Mouse (Mus musculus): ENCODE results near the gene Med18. TPM values are rescaled to one million over a fixed set of nuclear protein-coding genes. Genes with fewer than 3 reads are reported as not detected.
A peak's percentile ranks its signal among the peaks of the same experiment; 100 is the strongest.

The Med18 gene
- polyA plus RNA-seq, 1 experiment from 2014 or later = 17.9 TPM

DNA sequence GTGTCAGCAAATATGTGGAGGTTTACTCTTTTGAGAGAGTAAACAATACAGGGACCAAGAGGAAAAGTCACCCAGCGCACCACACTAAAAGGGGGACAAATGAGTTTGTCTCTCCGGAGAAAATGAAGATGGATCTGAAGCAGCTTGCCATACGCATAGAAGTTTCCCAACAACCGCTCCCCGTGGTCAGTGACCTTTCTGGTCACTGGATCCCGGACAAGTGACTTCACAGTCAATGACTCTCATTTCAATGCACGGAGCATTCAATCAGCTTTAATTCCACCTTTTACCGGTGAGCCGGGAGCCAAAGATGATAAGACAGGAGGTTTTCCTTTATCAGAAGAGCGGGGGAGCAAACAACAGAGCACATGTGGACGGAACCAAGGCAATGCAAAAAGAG lies 25.9 kb downstream of the Med18 start:
- Histone ChIP-seq H3K9me3 (replicated peaks; ENCODE audit: control insufficient read depth, low read length, poor library complexity, severe bottlenecking) (no peaks in the 10 kb centered on the region), H3K27ac (ENCODE audit: low read length) (no peak overlapping the region), H3K9ac (ENCODE audit: low read depth, low read length) (no peak overlapping the region), H3K4me1 (ENCODE audit: control insufficient read depth, insufficient read depth, low read length) (no peaks in the 10 kb centered on the region), H3K4me3 (ENCODE audit: low read depth, low read length) (no peak overlapping the region), H3K4me2 (ENCODE audit: low read length) (no peak overlapping the region), H3K27me3 (ENCODE audit: control insufficient read depth, insufficient read depth, low read depth, low read length) (no peaks in the 10 kb centered on the region), H3K36me3 (ENCODE audit: control insufficient read depth, insufficient read depth, low read length) (no peaks in the 10 kb centered on the region)
- 25% methylated on average over 11 of the region's 11 CpGs for WGBS
- no peak for ATAC-seq

DNA sequence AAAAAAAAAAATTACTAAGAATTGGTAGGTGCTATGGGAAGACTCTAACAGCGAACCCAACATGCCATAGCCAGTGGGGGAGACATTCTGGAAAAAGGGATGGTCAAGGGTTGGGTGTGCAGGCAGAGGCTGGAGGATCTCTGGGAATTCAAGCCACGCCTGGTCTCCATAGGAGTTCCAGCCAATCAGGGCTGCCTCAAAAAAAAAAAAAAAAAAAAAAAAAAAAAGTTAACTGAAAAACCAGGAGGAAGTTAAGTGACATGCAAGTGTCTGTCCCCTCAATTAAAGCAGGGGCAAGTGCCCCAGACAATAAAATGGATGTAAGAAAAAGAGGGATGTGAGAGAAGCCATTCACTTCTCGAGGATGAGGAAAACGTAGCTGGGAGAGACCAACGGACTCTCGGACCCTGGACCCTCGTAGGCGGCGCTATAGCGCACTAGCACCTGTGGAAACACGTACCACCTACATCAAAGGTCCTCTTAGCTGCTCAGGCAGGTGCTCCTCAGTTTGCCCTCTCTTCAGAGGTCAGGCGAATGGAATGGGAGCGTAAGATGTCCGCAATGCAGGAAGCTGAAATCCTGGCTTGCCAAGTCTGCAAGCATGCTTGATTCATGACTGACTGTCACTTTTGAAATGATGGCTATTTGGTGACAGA lies 30.9 kb downstream of the Med18 start:
- Histone ChIP-seq H3K9me3 (replicated peaks; ENCODE audit: control insufficient read depth, low read length, poor library complexity, severe bottlenecking) (no peaks in the 10 kb centered on the region), H3K4me3 (ENCODE audit: low read depth, low read length) (no peak overlapping the region), H3K27me3 (ENCODE audit: control insufficient read depth, insufficient read depth, low read depth, low read length) (no peaks in the 10 kb centered on the region), H3K4me1 (ENCODE audit: control insufficient read depth, insufficient read depth, low read length) (no peaks in the 10 kb centered on the region), H3K27ac (ENCODE audit: low read length) (no peak overlapping the region), H3K4me2 (ENCODE audit: low read length) (no peak overlapping the region), H3K36me3 (ENCODE audit: control insufficient read depth, insufficient read depth, low read length) (no peaks in the 10 kb centered on the region), H3K9ac (ENCODE audit: low read depth, low read length) (no peak overlapping the region)
- no peak for ATAC-seq
- WGBS = 16% methylated on average over 14 of the region's 14 CpGs

DNA sequence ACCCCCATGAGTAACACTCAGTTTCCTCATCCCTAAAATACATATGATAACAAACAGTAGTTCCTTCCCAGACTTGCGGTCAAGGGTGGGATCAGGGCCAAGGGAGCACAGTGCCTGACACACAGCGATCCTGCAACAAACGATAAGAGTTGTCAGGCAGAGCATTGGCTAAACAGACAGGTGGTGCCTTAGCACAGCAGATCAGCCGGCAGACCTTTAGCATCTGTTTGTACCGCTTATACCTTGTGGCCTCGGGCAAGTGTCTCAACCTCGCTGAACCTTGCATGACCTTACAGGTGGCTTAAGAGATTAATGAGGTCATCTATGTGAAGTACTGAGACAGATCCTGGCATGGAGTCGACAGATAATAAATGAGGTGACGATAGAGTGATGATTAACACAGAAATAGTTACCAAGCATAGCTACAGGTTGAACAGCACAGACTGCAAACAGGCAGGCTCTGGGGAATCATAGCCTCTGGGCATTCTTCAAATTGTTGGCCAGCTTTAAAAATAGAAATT lies 35.6 kb downstream of the Med18 start:
- Histone ChIP-seq H3K4me3 (ENCODE audit: low read depth, low read length) (no peak overlapping the region), H3K27me3 (ENCODE audit: control insufficient read depth, insufficient read depth, low read depth, low read length) (no peaks in the 10 kb centered on the region), H3K4me1 (ENCODE audit: control insufficient read depth, insufficient read depth, low read length) (no peaks in the 10 kb centered on the region), H3K36me3 (ENCODE audit: control insufficient read depth, insufficient read depth, low read length) (no peaks in the 10 kb centered on the region), H3K27ac (ENCODE audit: low read length) (no peak overlapping the region), H3K4me2 (ENCODE audit: low read length) (no peak overlapping the region), H3K9me3 (replicated peaks; ENCODE audit: control insufficient read depth, low read length, poor library complexity, severe bottlenecking) (no peaks in the 10 kb centered on the region), H3K9ac (ENCODE audit: low read depth, low read length) (no peak overlapping the region)
- WGBS = 69% methylated on average over 9 of the region's 9 CpGs
- no peak for ATAC-seq

DNA sequence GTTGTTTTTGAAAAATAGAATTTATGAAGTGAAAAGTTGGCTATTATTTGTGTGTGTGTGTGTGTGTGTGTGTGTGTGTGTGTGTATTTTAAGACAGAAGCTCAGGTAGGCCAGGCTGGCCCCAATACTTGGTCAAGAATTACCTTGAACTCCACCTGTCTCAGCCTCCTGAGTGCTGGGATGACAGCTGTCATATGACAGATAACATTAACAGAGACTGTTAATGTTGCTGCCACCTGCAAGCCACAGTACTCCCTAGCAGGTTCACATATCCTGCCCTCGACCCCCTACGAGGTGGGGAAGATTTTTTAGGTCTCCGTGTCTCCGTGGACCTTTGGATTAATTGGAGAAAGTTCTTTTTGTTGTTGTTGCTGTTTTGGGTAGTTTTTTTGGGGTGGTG lies 36.2 kb downstream of the Med18 start:
- H3K4me2 ChIP-seq (ENCODE audit: low read length) = no peak overlapping the region
- no peak for ATAC-seq
- no peaks in the 10 kb centered on the region for H3K9me3 ChIP-seq (replicated peaks; ENCODE audit: control insufficient read depth, low read length, poor library complexity, severe bottlenecking)
- H3K4me3 ChIP-seq (ENCODE audit: low read depth, low read length) = no peak overlapping the region
- H3K36me3 ChIP-seq (ENCODE audit: control insufficient read depth, insufficient read depth, low read length) = no peaks in the 10 kb centered on the region
- no peak overlapping the region for H3K27ac ChIP-seq (ENCODE audit: low read length)
- H3K4me1 ChIP-seq (ENCODE audit: control insufficient read depth, insufficient read depth, low read length) = peaks cover 2% of the 10 kb centered on the region; the same call in 1 of the 2 replicates
- H3K27me3 ChIP-seq (ENCODE audit: control insufficient read depth, insufficient read depth, low read depth, low read length) = no peaks in the 10 kb centered on the region
- H3K9ac ChIP-seq (ENCODE audit: low read depth, low read length) = no peak overlapping the region
- 83% methylated on average over 4 of the region's 4 CpGs for WGBS

DNA sequence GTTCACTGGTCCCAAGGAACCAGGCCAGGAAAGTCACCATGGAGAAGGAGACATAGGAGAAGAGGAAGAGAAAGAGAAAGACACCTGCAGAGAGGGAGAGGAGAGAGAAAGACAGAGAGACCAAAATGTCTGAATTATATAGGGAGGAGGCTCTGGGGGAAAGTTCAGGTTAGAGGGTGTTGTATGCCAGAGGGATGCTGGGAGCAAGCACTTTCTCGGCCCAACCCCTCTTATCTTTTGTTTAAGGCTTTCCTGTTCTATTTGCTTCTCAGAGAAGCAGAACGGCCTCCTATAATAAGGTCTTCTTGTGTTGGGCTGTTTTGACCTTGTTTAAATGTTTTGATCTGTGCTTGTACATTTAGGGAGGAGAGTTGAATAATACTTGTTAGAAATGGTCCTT lies 37.7 kb downstream of the Med18 start:
- no peaks in the 10 kb centered on the region for H3K9me3 ChIP-seq (replicated peaks; ENCODE audit: control insufficient read depth, low read length, poor library complexity, severe bottlenecking)
- no peaks in the 10 kb centered on the region for H3K36me3 ChIP-seq (ENCODE audit: control insufficient read depth, insufficient read depth, low read length)
- no peak overlapping the region for H3K4me2 ChIP-seq (ENCODE audit: low read length)
- WGBS = 56% methylated on average over 2 of the region's 2 CpGs
- H3K4me3 ChIP-seq (ENCODE audit: low read depth, low read length) = no peak overlapping the region
- no peak overlapping the region for H3K9ac ChIP-seq (ENCODE audit: low read depth, low read length)
- H3K27ac ChIP-seq (ENCODE audit: low read length) = no peak overlapping the region
- peaks cover 4% of the 10 kb centered on the region for H3K4me1 ChIP-seq (ENCODE audit: control insufficient read depth, insufficient read depth, low read length)
- no peaks in the 10 kb centered on the region for H3K27me3 ChIP-seq (ENCODE audit: control insufficient read depth, insufficient read depth, low read depth, low read length)
- ATAC-seq = no peak

DNA sequence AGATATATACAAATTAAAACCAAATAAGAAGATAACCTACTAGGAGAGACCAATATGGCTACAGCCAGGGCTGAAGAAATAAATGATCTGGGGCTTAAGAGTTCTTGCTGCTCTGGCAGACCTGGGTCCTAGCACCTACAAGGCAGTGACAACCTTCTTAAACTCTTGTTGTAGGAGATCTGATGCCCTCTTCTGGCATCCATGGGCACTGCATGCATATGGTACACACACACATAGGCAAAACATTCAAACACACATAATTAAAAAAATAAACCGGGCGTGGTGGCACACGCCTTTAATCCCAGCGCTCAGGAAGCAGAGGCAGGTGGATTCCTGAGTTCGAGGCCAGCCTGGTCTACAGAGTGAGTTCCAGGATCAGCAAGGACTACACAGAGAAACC lies 39.0 kb downstream of the Med18 start:
- no peak overlapping the region for H3K4me2 ChIP-seq (ENCODE audit: low read length)
- H3K9ac ChIP-seq (ENCODE audit: low read depth, low read length) = no peak overlapping the region
- peaks cover 11% of the 10 kb centered on the region for H3K4me1 ChIP-seq (ENCODE audit: control insufficient read depth, insufficient read depth, low read length)
- H3K36me3 ChIP-seq (ENCODE audit: control insufficient read depth, insufficient read depth, low read length) = no peaks in the 10 kb centered on the region
- H3K4me3 ChIP-seq (ENCODE audit: low read depth, low read length) = no peak overlapping the region
- 93% methylated on average over 5 of the region's 5 CpGs for WGBS
- ATAC-seq = no peak
- no peaks in the 10 kb centered on the region for H3K27me3 ChIP-seq (ENCODE audit: control insufficient read depth, insufficient read depth, low read depth, low read length)
- H3K27ac ChIP-seq (ENCODE audit: low read length) = no peak overlapping the region
- no peaks in the 10 kb centered on the region for H3K9me3 ChIP-seq (replicated peaks; ENCODE audit: control insufficient read depth, low read length, poor library complexity, severe bottlenecking)

- Histone ChIP-seq H3K27me3 (ENCODE audit: control insufficient read depth, insufficient read depth, low read depth, low read length) (no peaks in the 10 kb centered on the region), H3K4me1 (ENCODE audit: control insufficient read depth, insufficient read depth, low read length) (peaks cover 11% of the 10 kb centered on the region), H3K9me3 (replicated peaks; ENCODE audit: control insufficient read depth, low read length, poor library complexity, severe bottlenecking) (no peaks in the 10 kb centered on the region), H3K36me3 (ENCODE audit: control insufficient read depth, insufficient read depth, low read length) (no peaks in the 10 kb centered on the region), H3K9ac (ENCODE audit: low read depth, low read length) (peak within 1 kb of the TSS; percentile 72), H3K27ac (ENCODE audit: low read length) (peak within 1 kb of the TSS; percentile 84), H3K4me2 (ENCODE audit: low read length) (peak within 1 kb of the TSS; percentile 90), H3K4me3 (ENCODE audit: low read depth, low read length) (peak within 1 kb of the TSS; percentile 82)
- under 1% methylated on average over 73 of the region's 73 CpGs for WGBS
- peak; percentile 98 for ATAC-seq
These were observed 41.6 kb downstream of the Med18 start, which contains the start of gene Phactr4 for GRCm38 (mm10) chr4:132421923-132422782. Phactr4 (minus strand) TSS chr4:132422489.

DNA sequence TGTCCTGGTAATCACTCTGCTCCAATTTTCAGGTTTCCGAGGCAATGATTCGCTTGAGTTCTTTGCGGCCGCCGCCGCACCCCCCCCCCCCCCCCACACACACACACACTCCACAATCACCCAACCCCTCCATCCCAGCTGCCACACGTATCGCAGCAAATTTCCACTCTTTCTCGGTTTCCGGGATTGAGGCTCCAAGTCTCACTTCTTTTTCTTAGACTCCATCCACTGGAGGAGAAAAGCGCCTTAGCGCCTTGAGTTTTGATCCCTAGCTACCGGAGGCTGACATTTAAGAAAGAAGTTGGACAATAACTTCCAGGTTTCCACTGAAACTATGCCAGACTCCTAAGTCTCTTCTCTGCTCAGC lies 42.2 kb downstream of the Med18 start:
- Histone ChIP-seq H3K4me2 (ENCODE audit: low read length) (peak overlapping the region; percentile 90), H3K9ac (ENCODE audit: low read depth, low read length) (peak overlapping the region; percentile 72), H3K36me3 (ENCODE audit: control insufficient read depth, insufficient read depth, low read length) (no peaks in the 10 kb centered on the region), H3K4me1 (ENCODE audit: control insufficient read depth, insufficient read depth, low read length) (peaks cover 11% of the 10 kb centered on the region), H3K9me3 (replicated peaks; ENCODE audit: control insufficient read depth, low read length, poor library complexity, severe bottlenecking) (no peaks in the 10 kb centered on the region), H3K27ac (ENCODE audit: low read length) (peak overlapping the region; percentile 84), H3K27me3 (ENCODE audit: control insufficient read depth, insufficient read depth, low read depth, low read length) (no peaks in the 10 kb centered on the region), H3K4me3 (ENCODE audit: low read depth, low read length) (peak overlapping the region; percentile 82)
- no peak for ATAC-seq
- 1% methylated on average over 11 of the region's 13 CpGs for WGBS

GRCm38 (mm10) chr4:132420471-132420870 lies 43.2 kb downstream of the Med18 start:
- WGBS = 77% methylated on average over 5 of the region's 5 CpGs
- Histone ChIP-seq H3K27ac (ENCODE audit: low read length) (no peak overlapping the region), H3K4me2 (ENCODE audit: low read length) (peak overlapping the region; percentile 90), H3K4me3 (ENCODE audit: low read depth, low read length) (no peak overlapping the region), H3K36me3 (ENCODE audit: control insufficient read depth, insufficient read depth, low read length) (no peaks in the 10 kb centered on the region), H3K9ac (ENCODE audit: low read depth, low read length) (no peak overlapping the region), H3K9me3 (replicated peaks; ENCODE audit: control insufficient read depth, low read length, poor library complexity, severe bottlenecking) (no peaks in the 10 kb centered on the region), H3K4me1 (ENCODE audit: control insufficient read depth, insufficient read depth, low read length) (peaks cover 11% of the 10 kb centered on the region), H3K27me3 (ENCODE audit: control insufficient read depth, insufficient read depth, low read depth, low read length) (no peaks in the 10 kb centered on the region)
- ATAC-seq = no peak

Data from midbrain, embryonic 16.5 days (tissue).